In genomic region chr3:88136945-88137494, GRCm38 (mm10) we compare ENCODE assay signal across 8 mouse cellular contexts. TPM values are rescaled to one million over a fixed set of nuclear protein-coding genes. Genes with fewer than 3 reads are reported as not detected.
DNase-seq lines count a peak whose midpoint lies in the region; ATAC-seq and TF ChIP-seq lines count a peak whose summit lies in the region.
"Had no signal": no experiment of that assay in that cellular context is flagged by ENCODE, and none has a peak within 500 bp of the region (broad histone marks: within the 10 kb centered on the region; RNA-seq: fewer than 3 reads in every experiment).

No protein-coding gene starts in this region.

- TF ChIP-seq RAD21 in MEL (IDR thresholded peaks at IDR 0.05; ENCODE audit: low read depth, low read length), result no peak

- H3K4me1 ChIP-seq in kidney, adult 2 months (ENCODE audit: control insufficient read depth, insufficient read depth, low read length), result peaks cover 32% of the 10 kb centered on the region
- peaks cover 13 to 30% of the 10 kb centered on the region in 2 experiments for H3K4me1 ChIP-seq in MEL (ENCODE audit: control insufficient read depth in 1 of 2, insufficient read depth in 2 of 2, low read length in 2 of 2)
- peaks cover 33% of the 10 kb centered on the region for H3K4me1 ChIP-seq in limb, embryonic 12.5 days (replicated peaks)

- no peak for ATAC-seq in limb, embryonic 12.5 days (ENCODE audit: insufficient number of reproducible peaks, insufficient read depth, low FRiP score, low TSS enrichment, low read depth)
- ATAC-seq: midbrain, embryonic 15.5 days had no signal

- H3K27me3 ChIP-seq in kidney, adult 2 months (replicated peaks; ENCODE audit: control insufficient read depth, insufficient read depth, low read length), result no peaks in the 10 kb centered on the region
- no peaks in the 10 kb centered on the region for H3K27me3 ChIP-seq in MEL (ENCODE audit: control insufficient read depth in 1 of 2, insufficient read depth in 2 of 2, low read length in 2 of 2)
- no peaks in the 10 kb centered on the region for H3K27me3 ChIP-seq in limb, embryonic 12.5 days

- H3K79me2 ChIP-seq in MEL (ENCODE audit: control insufficient read depth, insufficient read depth, low read length, poor library complexity), result peaks cover 9% of the 10 kb centered on the region; the same call in 1 of the 2 replicates

- no peaks in the 10 kb centered on the region for H3K9me3 ChIP-seq in MEL (replicated peaks; ENCODE audit: insufficient read depth, low read length)
- no peaks in the 10 kb centered on the region for H3K9me3 ChIP-seq in limb, embryonic 12.5 days
- H3K9me3 ChIP-seq: midbrain, embryonic 15.5 days had no signal

- peak overlapping the region; percentile 29 for H3K27ac ChIP-seq in kidney, adult 2 months (ENCODE audit: insufficient read depth, low read depth, low read length)
- H3K27ac ChIP-seq in MEL (ENCODE audit: control insufficient read depth, low read depth, low read length), result no peak overlapping the region; the same call in 1 of the 2 replicates
- no peak overlapping the region for H3K27ac ChIP-seq in limb, embryonic 12.5 days

- peak overlapping the region; percentile 94; the same call in 1 of the 2 replicates for H3K4me2 ChIP-seq in limb, embryonic 12.5 days

- no peak for TF ChIP-seq EP300 in MEL (IDR thresholded peaks at IDR 0.05; ENCODE audit: low read depth in 1 of 2, low read length in 2 of 2)

- no peak for TF ChIP-seq POLR2A in kidney, adult 2 months (IDR thresholded peaks at IDR 0.05; ENCODE audit: low read depth, low read length)
- no peak for TF ChIP-seq POLR2A in MEL (IDR thresholded peaks at IDR 0.05; ENCODE audit: control insufficient read depth in 1 of 2, insufficient read depth in 1 of 2, low read depth in 1 of 2, low read length in 2 of 2, poor library complexity in 1 of 2)

- TF ChIP-seq CTCF in kidney, adult 2 months (conservative IDR thresholded peaks at IDR 0.05; ENCODE audit: insufficient read depth, insufficient read length, low read depth, low read length), result no peak
- no peak for TF ChIP-seq CTCF in MEL (IDR thresholded peaks at IDR 0.05 in 2 of 3, conservative IDR thresholded peaks at IDR 0.05 in 1 of 3; ENCODE audit: control insufficient read depth in 1 of 3, insufficient read depth in 1 of 3, low read depth in 2 of 3, low read length in 3 of 3, poor library complexity in 1 of 3, severe bottlenecking in 1 of 3)

- no peaks in the 10 kb centered on the region for H3K36me3 ChIP-seq in kidney, adult 2 months (ENCODE audit: control insufficient read depth, insufficient read depth, low read length)
- H3K36me3 ChIP-seq in MEL (ENCODE audit: control insufficient read depth in 1 of 2, insufficient read depth in 2 of 2, low read length in 2 of 2), result peaks cover 0 to 17% of the 10 kb centered on the region in 2 experiments; a peak in 2 of 4 replicates
- no peaks in the 10 kb centered on the region for H3K36me3 ChIP-seq in limb, embryonic 12.5 days
- H3K36me3 ChIP-seq: midbrain, embryonic 15.5 days had no signal

- no peak overlapping the region for H3K4me3 ChIP-seq in kidney, adult 2 months (ENCODE audit: insufficient read depth, low read depth, low read length)
- H3K4me3 ChIP-seq in MEL (ENCODE audit: control insufficient read depth in 1 of 2, insufficient read depth in 1 of 2, low read depth in 2 of 2, low read length in 2 of 2), result peak overlapping the region in 1 of 2 experiments; percentile 77; a peak in 1 of 4 replicates
- H3K4me3 ChIP-seq in limb, embryonic 12.5 days (replicated peaks), result no peak overlapping the region; the same call in 1 of the 2 replicates

- H3K9ac ChIP-seq in MEL (ENCODE audit: control insufficient read depth, low read depth, low read length, poor library complexity, severe bottlenecking), result peak overlapping the region; percentile 77
- peak overlapping the region; percentile 52; the same call in 1 of the 2 replicates for H3K9ac ChIP-seq in limb, embryonic 12.5 days (replicated peaks)
- H3K9ac ChIP-seq: midbrain, embryonic 15.5 days had no signal

- DNase-seq in kidney, adult 2 months, result no peak
- DNase-seq in kidney, adult 11 months, result no peak
- DNase-seq in MEL (ENCODE audit: low read depth, low spot score), result no peak
- DNase-seq in adrenal gland, postnatal 36 days, result peak; percentile 58 to 61
- no peak for DNase-seq in left cerebral cortex, adult 11 months (ENCODE audit: low spot score)
- DNase-seq in layer of hippocampus, adult 9-11 months, result no peak

- WGBS in kidney, adult 2 months, result 89% methylated on average over 4 of the region's 4 CpGs
- WGBS in limb, embryonic 12.5 days, result 85% methylated on average over 4 of the region's 4 CpGs

TF ChIP-seq in MEL, 35 proteins besides CTCF, POLR2A, EP300 and RAD21:
- TF ChIP-seq SIN3A (IDR thresholded peaks at IDR 0.05; ENCODE audit: low read length) (no peak), ZNF384 (IDR thresholded peaks at IDR 0.05; ENCODE audit: low read depth, low read length) (peak; percentile 52)

RNA-seq across cellular contexts. Expression of gene Mef2d, which starts 5.2 kb away (rescaled TPM):
- polyA plus RNA-seq in kidney, adult 2 months (2012; rRNA removed), result 41.8 and 42.7 TPM in 2 replicates
- total RNA-seq in MEL (2012; rRNA removed), result 16.2 and 16.9 TPM in 2 replicates
- 100 to 1,000 TPM in 1 of 2 experiments, 10 to 100 TPM in 1; 71.4 to 117 TPM for polyA plus RNA-seq in MEL (2012; ENCODE audit: insufficient read depth in 1 of 2, insufficient read length in 2 of 2, low read depth in 1 of 2, low replicate concordance in 2 of 2, missing spikeins in 1 of 2)
- 10 to 100 TPM; 85.1 to 99.4 TPM for total RNA-seq in adrenal gland, postnatal 36 days (2021)
- polyA plus RNA-seq in limb, embryonic 12.5 days (2016; fragmentation: Nextera tagmentation; extraction: Ambion mirVana), result 12.1 and 14.3 TPM in 2 replicates

RNA-seq across cellular contexts. Expression of gene Iqgap3, which starts 55.2 kb away (rescaled TPM):
- polyA plus RNA-seq in kidney, adult 2 months (2012; rRNA removed), result 0.81 and 0.83 TPM in 2 replicates
- 19.2 and 21.1 TPM in 2 replicates for total RNA-seq in MEL (2012; rRNA removed)
- 10 to 100 TPM in 1 of 2 experiments, not detected in 1; 42.5 TPM for polyA plus RNA-seq in MEL (2012; ENCODE audit: insufficient read depth in 1 of 2, insufficient read length in 2 of 2, low read depth in 1 of 2, low replicate concordance in 2 of 2, missing spikeins in 1 of 2)
- 1 to 10 TPM; 2.1 to 2.2 TPM for total RNA-seq in adrenal gland, postnatal 36 days (2021)
- polyA plus RNA-seq in limb, embryonic 12.5 days (2016; fragmentation: Nextera tagmentation; extraction: Ambion mirVana), result 24.3 and 25.6 TPM in 2 replicates

RNA-seq across cellular contexts. Expression of gene Ttc24, which starts 58.9 kb away (rescaled TPM):
- 0.15 TPM in 1 of 2 replicates, not detected in the other for polyA plus RNA-seq in kidney, adult 2 months (2012; rRNA removed)
- not detected in 2 replicates for total RNA-seq in MEL (2012; rRNA removed)
- polyA plus RNA-seq in MEL (2012; ENCODE audit: insufficient read depth in 1 of 2, insufficient read length in 2 of 2, low read depth in 1 of 2, low replicate concordance in 2 of 2, missing spikeins in 1 of 2), result not detected
- total RNA-seq in adrenal gland, postnatal 36 days (2021), result not detected
- polyA plus RNA-seq in limb, embryonic 12.5 days (2016; fragmentation: Nextera tagmentation; extraction: Ambion mirVana), result not detected in 2 replicates
- polyA plus RNA-seq: midbrain, embryonic 15.5 days had no signal

Comparison
In these comparisons a context has a peak if more than half of its experiments do, and no peak if none do; other contexts are left out.
1. DNase-seq: peak in adrenal gland, postnatal 36 days (2 of 2); none in kidney, adult 2 months (single experiment), kidney, adult 11 months (single experiment), MEL (single experiment), left cerebral cortex, adult 11 months (single experiment) and layer of hippocampus, adult 9-11 months (single experiment).